Mouse (Mus musculus) Patski (cell line): Measurements from ENCODE around the gene Arid3c. TPM values are rescaled to one million over a fixed set of nuclear protein-coding genes. Genes with fewer than 3 reads are reported as not detected.
"Not testable (repeated sequence)": the region's sequence is repeated elsewhere in the genome, so short reads cannot be mapped to it uniquely, and the experiment has no call there.

Experiments
- ATAC-seq: fragments of 100-300 bp; one replicate; pipeline ENCODE4 v1.8.0; 2021
- CTCF ChIA-PET: fragments of 350-600 bp; sonication (Branson Sonifier 250); formaldehyde crosslinking; loops from one replicate; lab custom pipeline; 2022; ENCODE audit warnings: inconsistent platforms; lab: Charles Lee
- POLR2A ChIA-PET: fragments of 350-600 bp; sonication (Branson Sonifier 250); formaldehyde crosslinking; loops from one replicate; lab custom pipeline; 2022; ENCODE audit warnings: antibody characterized with exemption, inconsistent platforms; lab: Charles Lee
- DNase-seq: peaks from one replicate; pipeline ENCODE4 v3.0.0-alpha.2; 2011; ENCODE audit warnings: low read depth, low spot score
- H3K27me3 ChIP-seq: fragments of 371-371 bp; one replicate; pipeline ENCODE4 v1.5.1; 2021
- CTCF ChIP-seq: fragments of 100-300 bp; IDR thresholded peaks from one replicate; pipeline ENCODE4 v1.5.1; 2021
- in situ Hi-C: fragments of 300-500 bp; cut with MboI; formaldehyde crosslinking; loops from 3 replicates; pipeline ENCODE4 v1.11.1; 2018; ENCODE audit warnings: low pct_unique_long_range_greater_than_20kb, mixed read lengths
- polyA plus RNA-seq: library from polyadenylated mRNA; unstranded; gene quantifications from one replicate; pipeline ENCODE4 v1.2.3, GENCODE M21; 2021

Arid3c gene
- 0.04 TPM for polyA plus RNA-seq

GRCm38 (mm10) chr4:41731052-41731765 is at the start of gene Arid3c:
Gene Arid3c (minus strand): TSS chr4:41731142.
- ATAC-seq (no peak), DNase-seq (no peak)
- in situ Hi-C loops, result no loop called here
- CTCF ChIA-PET, result no interaction called here
- peaks cover 25% of the 10 kb centered on the region for H3K27me3 ChIP-seq
- POLR2A ChIA-PET, result no interaction called here
- no peak for TF ChIP-seq CTCF

GRCm38 (mm10) chr4:41775840-41776239 is 44.9 kb upstream of the Arid3c start:
- DNase-seq, ATAC-seq, in situ Hi-C loops, CTCF ChIA-PET, POLR2A ChIA-PET, H3K27me3 ChIP-seq: not testable (repeated sequence)

DNA sequence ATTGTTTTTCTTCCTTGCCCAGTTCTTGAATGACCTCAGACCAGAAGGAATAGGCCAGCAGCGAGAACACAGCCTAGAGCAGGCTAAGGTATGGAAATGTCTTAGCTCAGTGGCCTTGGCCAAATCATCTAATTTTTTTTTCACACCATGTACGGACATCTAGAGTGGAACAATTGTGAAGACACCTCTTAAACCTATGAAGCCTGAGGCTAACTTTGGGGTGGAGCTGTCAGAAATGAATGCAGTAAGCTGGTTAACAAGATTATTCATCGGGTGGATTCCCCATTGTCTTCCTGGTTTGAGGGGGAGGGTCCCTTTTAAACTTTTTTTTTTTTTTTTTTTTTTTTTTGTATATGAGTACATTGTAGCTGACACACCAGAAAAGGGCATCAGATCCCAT is 43.6 kb upstream of the Arid3c start:
- ATAC-seq, DNase-seq, H3K27me3 ChIP-seq, in situ Hi-C loops, CTCF ChIA-PET, POLR2A ChIA-PET: not testable (repeated sequence)

GRCm38 (mm10) chr4:41774002-41774401 is 43.1 kb upstream of the Arid3c start, which contains the start of gene Ccl27a:
Gene Ccl27a (minus strand): TSS chr4:41774247.
- POLR2A ChIA-PET, ATAC-seq, in situ Hi-C loops, CTCF ChIA-PET, DNase-seq, H3K27me3 ChIP-seq: not testable (repeated sequence)

- ATAC-seq, CTCF ChIA-PET, H3K27me3 ChIP-seq, DNase-seq, POLR2A ChIA-PET, in situ Hi-C loops: not testable (repeated sequence)
Observed at GRCm38 (mm10) chr4:41773502-41773901, 42.6 kb upstream of the Arid3c start.

GRCm38 (mm10) chr4:41772946-41773345 is 42.0 kb upstream of the Arid3c start:
- DNase-seq, POLR2A ChIA-PET, in situ Hi-C loops, CTCF ChIA-PET, ATAC-seq, H3K27me3 ChIP-seq: not testable (repeated sequence)

GRCm38 (mm10) chr4:41767301-41767700 is 36.4 kb upstream of the Arid3c start:
- CTCF ChIA-PET, result not testable (repeated sequence)

DNA sequence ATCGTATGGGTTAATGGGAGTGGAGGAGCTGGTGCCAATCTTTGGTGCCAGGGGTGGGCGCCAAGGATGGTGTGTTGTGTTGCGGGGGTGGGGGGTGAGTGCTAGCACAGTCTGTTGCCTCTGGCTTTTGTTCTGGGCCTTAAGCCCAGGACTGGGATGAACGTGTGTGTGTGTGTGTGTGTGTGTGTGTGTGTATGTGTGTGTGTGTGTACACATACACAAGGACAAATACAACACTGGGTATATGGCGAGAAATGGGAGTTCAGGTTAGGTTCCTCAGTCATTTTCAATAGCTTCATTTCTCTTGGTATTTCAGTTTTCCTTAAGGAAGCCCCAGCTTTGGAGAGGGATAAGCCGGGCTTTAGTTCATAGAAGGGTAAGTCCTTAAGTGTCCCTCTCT is 32.2 kb upstream of the Arid3c start:
- DNase-seq, in situ Hi-C loops, ATAC-seq, H3K27me3 ChIP-seq, CTCF ChIA-PET, POLR2A ChIA-PET: not testable (repeated sequence)

More at GRCm38 (mm10) chr4:41767301-41767700, 36.4 kb upstream of the Arid3c start:
- DNase-seq, ATAC-seq, in situ Hi-C loops, POLR2A ChIA-PET, H3K27me3 ChIP-seq: not testable (repeated sequence)

- in situ Hi-C loops, result not testable (repeated sequence)
Observed at GRCm38 (mm10) chr4:41762688-41763114, 31.8 kb upstream of the Arid3c start.

DNA sequence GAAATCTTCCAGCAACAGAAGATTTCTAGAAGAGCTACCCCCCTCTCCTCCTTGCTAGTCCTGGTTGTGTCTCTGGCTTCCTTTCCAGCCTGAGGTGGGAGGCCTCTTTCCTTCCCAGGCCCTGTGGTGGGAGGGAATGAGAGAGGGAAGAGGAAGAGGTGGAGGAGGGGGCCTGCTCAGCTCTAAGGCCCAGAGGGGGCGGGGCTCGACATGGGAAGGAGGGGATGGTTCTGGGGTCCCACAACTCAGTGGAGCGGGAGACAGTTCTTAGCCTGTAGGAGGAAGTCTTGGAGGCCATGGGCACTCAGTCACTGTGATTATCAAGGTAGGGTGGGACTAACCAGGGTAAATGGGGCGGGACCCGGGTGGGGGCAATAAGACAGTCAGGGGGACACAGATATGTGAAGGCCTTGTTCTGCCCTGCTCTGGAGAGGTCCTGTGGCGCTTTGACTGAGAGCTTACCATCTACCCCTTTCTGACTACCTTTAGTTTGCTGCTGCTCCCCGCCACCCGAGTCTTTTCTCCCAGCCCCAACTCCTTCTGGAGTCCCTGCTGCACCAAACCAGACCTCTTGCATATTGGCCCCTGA is 31.3 kb upstream of the Arid3c start:
- in situ Hi-C loops, result no loop called here
- DNase-seq, result no peak
- TF ChIP-seq CTCF, result no peak
- ATAC-seq, result no peak
- H3K27me3 ChIP-seq, result no peaks in the 10 kb centered on the region
- ChIA-PET CTCF (no interaction called here), POLR2A (no interaction called here)

More at GRCm38 (mm10) chr4:41762688-41763114, 31.8 kb upstream of the Arid3c start:
- CTCF ChIA-PET, POLR2A ChIA-PET, ATAC-seq, DNase-seq, H3K27me3 ChIP-seq: not testable (repeated sequence)

DNA sequence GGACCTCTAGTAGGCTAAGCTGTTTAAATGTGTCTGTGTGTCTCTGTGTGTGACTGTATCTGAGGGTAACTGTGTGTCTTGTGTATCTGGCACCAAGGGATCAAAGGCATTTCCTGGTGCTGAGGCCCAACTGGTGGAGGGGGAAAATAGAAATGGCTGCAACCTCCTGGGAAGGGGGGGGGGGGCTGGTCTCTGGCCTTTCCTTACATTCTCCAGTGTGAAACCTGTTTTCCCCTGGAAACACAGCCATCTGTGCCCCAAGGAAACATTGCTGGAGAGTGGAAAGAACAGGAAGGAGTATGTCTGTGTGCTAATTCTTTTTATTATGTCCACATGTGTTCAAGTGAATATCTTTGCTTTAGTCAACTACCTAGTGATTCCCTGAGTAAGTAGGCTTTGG is 30.7 kb upstream of the Arid3c start:
- ATAC-seq, result no peak
- no peak for TF ChIP-seq CTCF
- DNase-seq, result no peak
- H3K27me3 ChIP-seq, result no peaks in the 10 kb centered on the region
- ChIA-PET CTCF (interaction anchor here (1.3 kb wide), 1 partner anchor 20 kb away, joined by 3 read pairs; no protein-coding TSS in a partner anchor), POLR2A (no interaction called here)
- in situ Hi-C loops, result no loop called here
